Mouse (Mus musculus) hindbrain, embryonic 12.5 days (tissue): ENCODE measurements around the gene Fbxl18. TPM values are rescaled to one million over a fixed set of nuclear protein-coding genes. Genes with fewer than 3 reads are reported as not detected.

ENCODE experiments used
- polyA plus RNA-seq: library from polyadenylated mRNA; unstranded; fragments of >200 nt; fragmentation: Nextera tagmentation; extraction: Ambion mirVana; gene quantifications from 2 replicates; pipeline ENCODE4 v1.2.1, GENCODE M21; 2016

Gene Fbxl18
- polyA plus RNA-seq, 1 experiment from 2014 or later: 24.6 TPM

Other genes with a start within 250 kb of the Fbxl18 start
- 58.5 and 60.2 TPM in 2 replicates for gene Slc29a4, start 202.9 kb downstream of the Fbxl18 start, polyA plus RNA-seq
- gene Tnrc18, start 77.8 kb downstream of the Fbxl18 start, polyA plus RNA-seq: 72.8 and 73.7 TPM in 2 replicates
- 14,392 and 16,600 TPM in 2 replicates for gene Actb, start 11.3 kb upstream of the Fbxl18 start, polyA plus RNA-seq
- gene Fscn1, start 64.9 kb upstream of the Fbxl18 start, polyA plus RNA-seq: 699 and 764 TPM in 2 replicates
- gene Rnf216, start 217.6 kb upstream of the Fbxl18 start, polyA plus RNA-seq: 49.4 and 51.1 TPM in 2 replicates